Mouse (Mus musculus): ENCODE measurements around the gene Insm1.

Insm1 gene

DNA sequence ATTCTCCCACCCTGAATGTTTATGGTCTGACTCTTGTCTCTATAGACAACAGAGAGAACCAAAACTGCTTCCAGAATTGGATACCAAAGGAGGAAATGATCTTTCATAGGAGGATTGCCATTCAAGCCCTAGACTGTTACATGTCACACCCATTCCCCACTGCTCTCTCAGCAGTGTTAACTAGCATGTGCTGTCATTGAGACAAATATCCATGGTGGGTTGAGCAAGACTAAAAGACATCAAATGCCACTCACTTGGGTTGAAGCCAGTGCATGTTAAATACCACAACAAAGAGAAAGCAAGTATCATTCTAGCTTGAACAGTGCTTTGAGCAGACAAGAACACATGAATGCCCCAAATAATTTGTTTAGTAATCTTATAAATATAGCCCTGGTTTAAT is 41.2 kb downstream of the Insm1 start:
- no peak for DNase-seq (ENCODE audit: low spot score)

DNA sequence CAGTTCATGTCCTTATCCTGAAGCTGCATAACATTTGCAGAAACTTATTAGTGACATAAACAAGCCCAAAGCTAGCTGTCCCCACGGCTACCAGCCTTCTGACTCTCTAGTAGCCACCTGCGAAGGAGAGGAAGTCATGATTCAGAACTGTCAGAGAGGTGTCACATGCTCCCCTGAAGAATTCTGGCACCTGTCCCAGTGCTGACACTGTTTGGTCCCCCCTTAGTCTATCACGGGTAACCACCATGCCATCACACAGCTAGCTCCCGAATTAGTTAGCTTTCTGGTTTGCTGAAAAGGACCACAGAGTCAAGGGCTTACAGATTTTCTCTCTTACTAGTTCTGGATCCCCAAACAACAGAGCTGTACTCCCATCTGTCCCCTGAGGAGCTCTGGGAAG is 43.3 kb downstream of the Insm1 start:
- DNase-seq (ENCODE audit: low spot score), result no peak

DNA sequence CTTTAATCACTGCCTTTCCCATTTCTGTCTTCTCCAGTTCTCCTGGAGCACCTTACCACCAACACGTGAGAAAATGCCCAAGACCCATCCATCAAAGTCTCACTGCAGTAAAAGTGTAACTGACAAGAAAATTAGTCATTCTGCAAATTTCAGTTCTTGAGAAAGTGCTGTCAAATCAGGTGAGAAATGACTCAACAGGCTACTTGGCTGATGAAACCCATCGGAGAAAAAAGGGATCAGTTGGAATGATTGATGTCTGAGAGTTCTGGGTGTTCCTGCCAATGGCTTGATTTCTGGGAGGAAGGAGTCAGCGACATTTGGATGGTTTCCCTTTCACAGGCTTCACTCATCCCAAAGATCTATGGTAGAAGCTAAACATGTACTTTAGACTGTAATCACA is 44.8 kb downstream of the Insm1 start:
- no peak for DNase-seq (ENCODE audit: low spot score)

All from embryo, embryonic 10.5 days (tissue).